Mouse (Mus musculus) hindbrain, embryonic 15.5 days (tissue): ENCODE measurements around the gene Nploc4. TPM values are rescaled to one million over a fixed set of nuclear protein-coding genes. Genes with fewer than 3 reads are reported as not detected.
"Not testable (repeated sequence)": the region's sequence is repeated elsewhere in the genome, so short reads cannot be mapped to it uniquely, and the experiment has no call there.

Experiments
- ATAC-seq: fragments of 200-750 bp; cut with Nextera tagmentation; 2 replicates; pipeline ENCODE4 v1.8.0; 2017; ENCODE audit warnings: low read depth, moderate number of reproducible peaks, moderate TSS enrichment; ENCODE audit not compliant: low FRiP score
- H3K27ac ChIP-seq: fragments of 300-500 bp; sonication (generic); replicated peaks from 2 replicates; pipeline ENCODE4 v1.5.1; 2015; ENCODE audit warnings: mild to moderate bottlenecking, inconsistent platforms
- H3K27me3 ChIP-seq: fragments of 300-500 bp; sonication (generic); 2 replicates; pipeline ENCODE4 v1.6.1; 2015; ENCODE audit warnings: control low read depth, inconsistent platforms
- H3K36me3 ChIP-seq: fragments of 300-500 bp; sonication (generic); 2 replicates; pipeline ENCODE4 v1.6.1; 2015; ENCODE audit warnings: control low read depth, inconsistent platforms
- H3K4me1 ChIP-seq: fragments of 300-500 bp; sonication (generic); replicated peaks from 2 replicates; pipeline ENCODE4 v1.6.1; 2015; ENCODE audit warnings: control low read depth, inconsistent platforms
- H3K4me2 ChIP-seq: fragments of 300-500 bp; sonication (generic); 2 replicates; pipeline ENCODE4 v1.6.1; 2015; ENCODE audit warnings: moderate library complexity, mild to moderate bottlenecking, inconsistent platforms
- H3K4me3 ChIP-seq: fragments of 300-500 bp; sonication (generic); 2 replicates; pipeline ENCODE4 v1.5.1; 2015; ENCODE audit warnings: mild to moderate bottlenecking, inconsistent platforms
- H3K9ac ChIP-seq: fragments of 300-500 bp; sonication (generic); 2 replicates; pipeline ENCODE4 v1.6.1; 2015; ENCODE audit warnings: inconsistent platforms
- H3K9me3 ChIP-seq: fragments of 300-500 bp; sonication (generic); 2 replicates; pipeline ENCODE4 v1.6.1; 2016; ENCODE audit warnings: control low read depth, inconsistent platforms
- WGBS: fragments of 180-500 bp; shearing (Covaris S2); methylation state at CpG from one replicate; pipeline ENCODE4 v1.1.7; 2015; 5-methylcytosine and 5-hydroxymethylcytosine counted together
- polyA plus RNA-seq: library from polyadenylated mRNA; unstranded; fragments of >200 nt; fragmentation: Nextera tagmentation; extraction: Ambion mirVana; gene quantifications from 2 replicates; pipeline ENCODE4 v1.2.1, GENCODE M21; 2015

Nploc4 gene
- polyA plus RNA-seq, 1 experiment from 2014 or later, result 36.9 TPM

GRCm38 (mm10) chr11:120355277-120356039 lies 82.0 kb downstream of the Nploc4 start:
- Histone ChIP-seq H3K9ac (no peak overlapping the region), H3K27ac (no peak overlapping the region), H3K4me2 (no peak overlapping the region), H3K36me3 (no peaks in the 10 kb centered on the region), H3K4me1 (peaks cover 66% of the 10 kb centered on the region), H3K4me3 (no peak overlapping the region), H3K9me3 (no peaks in the 10 kb centered on the region), H3K27me3 (no peaks in the 10 kb centered on the region)
- WGBS, result 78% methylated on average over 5 of the region's 5 CpGs
- ATAC-seq, result no peak

- ATAC-seq, result no peak
- peaks cover 62% of the 10 kb centered on the region for H3K4me1 ChIP-seq
These were observed 82.9 kb downstream of the Nploc4 start for GRCm38 (mm10) chr11:120354304-120355276.

GRCm38 (mm10) chr11:120353500-120354303 lies 83.8 kb downstream of the Nploc4 start:
- no peaks in the 10 kb centered on the region for H3K27me3 ChIP-seq
- H3K4me3 ChIP-seq, result no peak overlapping the region
- WGBS, result 29% methylated on average over 26 of the region's 26 CpGs
- H3K9ac ChIP-seq, result no peak overlapping the region
- ATAC-seq, result no peak
- H3K9me3 ChIP-seq, result no peaks in the 10 kb centered on the region
- no peak overlapping the region for H3K27ac ChIP-seq
- H3K4me1 ChIP-seq, result peaks cover 60% of the 10 kb centered on the region
- H3K4me2 ChIP-seq, result peak overlapping the region; percentile 14
- H3K36me3 ChIP-seq, result no peaks in the 10 kb centered on the region

More at GRCm38 (mm10) chr11:120354304-120355276, 82.9 kb downstream of the Nploc4 start:
- no peaks in the 10 kb centered on the region for H3K27me3 ChIP-seq
- H3K4me2 ChIP-seq, result no peak overlapping the region
- 89% methylated on average over 17 of the region's 17 CpGs for WGBS
- H3K4me3 ChIP-seq, result no peak overlapping the region
- no peak overlapping the region for H3K27ac ChIP-seq
- H3K36me3 ChIP-seq, result no peaks in the 10 kb centered on the region
- no peaks in the 10 kb centered on the region for H3K9me3 ChIP-seq
- no peak overlapping the region for H3K9ac ChIP-seq

GRCm38 (mm10) chr11:120352571-120353290 lies 84.8 kb downstream of the Nploc4 start:
- 57% methylated on average over 13 of the region's 13 CpGs for WGBS
- Histone ChIP-seq H3K4me2 (no peak overlapping the region), H3K9me3 (no peaks in the 10 kb centered on the region), H3K36me3 (no peaks in the 10 kb centered on the region), H3K4me3 (no peak overlapping the region), H3K27ac (peak overlapping the region; percentile 100), H3K9ac (no peak overlapping the region), H3K4me1 (peaks cover 50% of the 10 kb centered on the region), H3K27me3 (no peaks in the 10 kb centered on the region)
- ATAC-seq, result no peak

- not testable (repeated sequence) for H3K4me3 ChIP-seq, H3K4me2 ChIP-seq, H3K9me3 ChIP-seq, H3K27me3 ChIP-seq, ATAC-seq, H3K36me3 ChIP-seq, H3K9ac ChIP-seq
- peaks cover 44% of the 10 kb centered on the region for H3K4me1 ChIP-seq
- peak overlapping the region; percentile 100 for H3K27ac ChIP-seq
- 83% methylated on average over 5 of the region's 5 CpGs for WGBS
These were observed 85.5 kb downstream of the Nploc4 start for GRCm38 (mm10) chr11:120352093-120352350.

GRCm38 (mm10) chr11:120351250-120352092 lies 86.0 kb downstream of the Nploc4 start:
- H3K9ac ChIP-seq, result no peak overlapping the region
- H3K36me3 ChIP-seq, result no peaks in the 10 kb centered on the region; the same call in 1 of the 2 replicates
- WGBS, result 85% methylated on average over 10 of the region's 10 CpGs
- peak overlapping the region; percentile 81 for H3K4me2 ChIP-seq
- no peaks in the 10 kb centered on the region for H3K27me3 ChIP-seq
- H3K27ac ChIP-seq, result peak overlapping the region; percentile 100
- no peak overlapping the region for H3K4me3 ChIP-seq
- H3K4me1 ChIP-seq, result peaks cover 44% of the 10 kb centered on the region
- no peak for ATAC-seq
- H3K9me3 ChIP-seq, result no peaks in the 10 kb centered on the region

- peaks cover 44% of the 10 kb centered on the region for H3K4me1 ChIP-seq
These were observed 86.8 kb downstream of the Nploc4 start for GRCm38 (mm10) chr11:120350711-120351110.

GRCm38 (mm10) chr11:120349986-120350702 lies 87.4 kb downstream of the Nploc4 start:
- H3K4me2 ChIP-seq, result peak overlapping the region; percentile 81
- H3K4me1 ChIP-seq, result peaks cover 48% of the 10 kb centered on the region
- H3K9ac ChIP-seq, result peak overlapping the region; percentile 77
- peak overlapping the region; percentile 59 for H3K4me3 ChIP-seq
- H3K27me3 ChIP-seq, result no peaks in the 10 kb centered on the region
- peak; percentile 76 for ATAC-seq
- peaks cover 4% of the 10 kb centered on the region for H3K36me3 ChIP-seq
- no peaks in the 10 kb centered on the region for H3K9me3 ChIP-seq
- H3K27ac ChIP-seq, result peak overlapping the region; percentile 100
- WGBS, result under 1% methylated on average over 66 of the region's 68 CpGs

More at GRCm38 (mm10) chr11:120350711-120351110, 86.8 kb downstream of the Nploc4 start:
- 22% methylated on average over 11 of the region's 11 CpGs for WGBS
- Histone ChIP-seq H3K36me3 (no peaks in the 10 kb centered on the region; the same call in 1 of the 2 replicates), H3K9ac (peak overlapping the region; percentile 77), H3K27me3 (no peaks in the 10 kb centered on the region), H3K4me3 (peak overlapping the region; percentile 59), H3K27ac (peak overlapping the region; percentile 100), H3K4me2 (peak overlapping the region; percentile 81), H3K9me3 (no peaks in the 10 kb centered on the region)
- ATAC-seq, result no peak

GRCm38 (mm10) chr11:120349371-120349985 lies 88.0 kb downstream of the Nploc4 start:
- H3K9me3 ChIP-seq, result no peaks in the 10 kb centered on the region
- peak overlapping the region; percentile 81 for H3K4me2 ChIP-seq
- peak overlapping the region; percentile 100 for H3K27ac ChIP-seq
- peaks cover 54% of the 10 kb centered on the region for H3K4me1 ChIP-seq
- no peaks in the 10 kb centered on the region for H3K27me3 ChIP-seq
- peaks cover 10% of the 10 kb centered on the region for H3K36me3 ChIP-seq
- ATAC-seq, result peak; percentile 3; the same call in 1 of the 2 replicates
- 3% methylated on average over 16 of the region's 16 CpGs for WGBS
- peak overlapping the region; percentile 59 for H3K4me3 ChIP-seq
- peak overlapping the region; percentile 77 for H3K9ac ChIP-seq
